Mouse (Mus musculus) T-cell, adult 66 days (primary cell): Measurements from ENCODE around the gene Fam205a2. TPM values are rescaled to one million over a fixed set of nuclear protein-coding genes. Genes with fewer than 3 reads are reported as not detected.

Source experiments
- total RNA-seq, 2 experiments: library from RNA; stranded (reverse); gene quantifications; 3 replicates in 1 of 2; 4 replicates in 1 of 2; pipeline ENCODE4 v1.2.4; 2023

The Fam205a2 gene
- total RNA-seq: under 1 TPM; 0.15 to 0.20 TPM

DNA sequence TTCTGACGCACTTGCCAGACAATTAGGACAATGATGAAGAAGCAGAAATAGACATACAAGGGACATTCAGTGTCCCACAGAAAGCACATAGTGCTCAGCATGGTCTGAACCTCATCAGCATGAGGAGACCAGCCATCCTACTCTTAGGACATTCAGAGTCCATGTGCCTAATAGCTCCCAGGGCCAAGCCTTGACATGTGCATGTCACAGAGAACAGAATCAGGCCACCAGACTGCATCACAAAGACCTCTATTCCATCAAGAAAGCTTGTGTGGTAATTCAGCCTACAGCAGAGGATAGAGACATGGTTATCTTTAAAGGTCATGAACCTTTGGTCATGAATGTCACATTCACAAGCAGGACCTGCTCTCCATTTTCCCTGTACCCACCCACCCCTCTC is at the start of gene Fam205a2:
Gene Fam205a2 (minus strand): TSS at position 101 of the 400 bp plus-strand sequence.

Other genes with a start within 250 kb of the Fam205a2 start
- gene Gm21953, start 233.9 kb downstream of the Fam205a2 start, total RNA-seq: not detected
- gene Fam205a3, start 209.8 kb downstream of the Fam205a2 start, total RNA-seq: under 1 TPM; 0.15 to 0.20 TPM
- not detected for gene Gm21586, start 88.8 kb downstream of the Fam205a2 start, total RNA-seq
- gene Gm2163, start 61.4 kb downstream of the Fam205a2 start, total RNA-seq: not detected
- not detected for gene Gm10591, start 84.0 kb upstream of the Fam205a2 start, total RNA-seq
- gene Gm2564, start 101.5 kb upstream of the Fam205a2 start, total RNA-seq: not detected
- gene Ccl27b, start 127.1 kb upstream of the Fam205a2 start, total RNA-seq: not detected
- gene Il11ra2, start 133.7 kb upstream of the Fam205a2 start, total RNA-seq: not detected
- gene 4930578G10Rik, start 207.4 kb upstream of the Fam205a2 start, total RNA-seq: not detected
- gene Ccl19, start 228.4 kb upstream of the Fam205a2 start, total RNA-seq: not detected
- gene Ccl21a, start 245.8 kb upstream of the Fam205a2 start, total RNA-seq: not detected